Mouse (Mus musculus) kidney, adult 2 months (tissue): ENCODE measurements around the gene Kcnc2.

ENCODE experiments used
- CTCF ChIP-seq: fragments of 200-500 bp; conservative IDR thresholded peaks from 2 replicates; pipeline ENCODE4 v1.5.1; 2011; ENCODE audit warnings: low read depth, mild to moderate bottlenecking, control low read depth, low read length, moderate library complexity, mixed read lengths; ENCODE audit not compliant: insufficient read depth, insufficient read length
- POLR2A ChIP-seq: fragments of 200-500 bp; IDR thresholded peaks from one replicate; pipeline ENCODE4 v1.6.1; 2011; ENCODE audit warnings: low read depth, low read length, control low read depth

DNA sequence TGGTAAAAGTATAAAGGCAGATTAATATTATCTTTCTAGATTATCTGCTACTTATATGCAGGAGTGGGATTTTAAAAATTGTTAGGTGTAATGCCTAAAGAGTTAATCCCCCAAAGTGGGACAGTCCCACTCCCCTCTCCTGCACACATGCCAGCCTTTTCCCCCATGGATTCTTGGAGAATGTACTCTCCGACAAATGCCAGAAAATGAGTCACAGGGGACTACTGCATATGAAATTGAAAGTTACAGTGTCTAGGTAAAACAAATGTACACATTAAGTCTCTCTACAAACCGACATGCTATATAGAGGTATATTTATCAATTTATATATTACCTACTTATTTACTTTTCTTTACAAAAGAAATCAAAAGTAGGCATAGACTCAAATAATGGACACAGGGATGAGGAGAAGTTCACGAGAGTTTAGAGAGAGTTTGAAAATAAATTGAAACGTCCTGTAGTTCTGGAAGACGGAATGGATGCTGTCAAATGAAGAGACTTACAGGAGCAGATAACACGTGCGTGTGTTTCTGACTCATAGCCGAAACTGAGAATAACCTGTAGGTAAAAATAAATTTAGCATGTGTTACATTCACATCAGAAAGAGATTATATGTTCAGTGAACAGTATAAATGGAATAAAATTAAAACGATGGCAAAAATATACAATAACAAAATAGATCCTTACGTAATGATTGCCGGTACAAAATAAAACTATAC, 213.6 kb downstream of the Kcnc2 start:
- TF ChIP-seq CTCF (no peak), POLR2A (no peak)
